Mouse (Mus musculus) liver, embryonic 16.5 days (tissue): ENCODE data around the gene Shisal1. TPM values are rescaled to one million over a fixed set of nuclear protein-coding genes. Genes with fewer than 3 reads are reported as not detected.

Source experiments
- ATAC-seq: fragments of 200-750 bp; cut with Nextera tagmentation; 2 replicates; pipeline ENCODE4 v1.8.0; 2017; ENCODE audit warnings: low read depth, mild to moderate bottlenecking, moderate number of reproducible peaks, moderate library complexity
- H3K27ac ChIP-seq: fragments of 300-500 bp; sonication (generic); 2 replicates; pipeline ENCODE4 v1.5.1; 2014; ENCODE audit warnings: mild to moderate bottlenecking, low read length
- H3K27me3 ChIP-seq: fragments of 300-500 bp; sonication (generic); 2 replicates; pipeline ENCODE4 v1.6.1; 2014; ENCODE audit warnings: low read depth, low read length, mixed read lengths; ENCODE audit not compliant: control insufficient read depth, insufficient read depth
- H3K36me3 ChIP-seq: fragments of 300-500 bp; sonication (generic); 2 replicates; pipeline ENCODE4 v1.6.1; 2014; ENCODE audit warnings: mild to moderate bottlenecking; ENCODE audit not compliant: control insufficient read depth, insufficient read depth
- H3K4me1 ChIP-seq: fragments of 300-500 bp; sonication (generic); 2 replicates; pipeline ENCODE4 v1.6.1; 2014; ENCODE audit warnings: low read depth, low read length, mixed read lengths; ENCODE audit not compliant: control insufficient read depth
- H3K4me2 ChIP-seq: fragments of 300-500 bp; sonication (generic); 2 replicates; pipeline ENCODE4 v1.6.1; 2014; ENCODE audit warnings: low read depth, low read length, mixed read lengths
- H3K4me3 ChIP-seq: fragments of 300-500 bp; sonication (generic); 2 replicates; pipeline ENCODE4 v1.5.1; 2014; ENCODE audit warnings: low read depth, mild to moderate bottlenecking, low read length
- H3K9ac ChIP-seq: fragments of 300-500 bp; sonication (generic); 2 replicates; pipeline ENCODE4 v1.6.1; 2014; ENCODE audit warnings: low read depth, low read length
- H3K9me3 ChIP-seq: fragments of 300-500 bp; sonication (generic); replicated peaks from 2 replicates; pipeline ENCODE4 v1.6.1; 2016; ENCODE audit warnings: low read length; ENCODE audit not compliant: control insufficient read depth
- WGBS: fragments of 180-500 bp; shearing (Covaris S2); extraction: QIAGEN DNeasy Blood & Tissue Kit; methylation state at CpG from one replicate; pipeline ENCODE4 v1.1.7; 2014; ENCODE audit not compliant: insufficient replicate concordance; 5-methylcytosine and 5-hydroxymethylcytosine counted together
- polyA plus RNA-seq: library from polyadenylated mRNA; unstranded; fragments of >200 nt; fragmentation: Nextera tagmentation; extraction: Ambion mirVana; gene quantifications from 2 replicates; pipeline ENCODE4 v1.2.1, GENCODE M21; 2015

Shisal1 gene
- polyA plus RNA-seq: 0.15 and 0.21 TPM in 2 replicates

DNA sequence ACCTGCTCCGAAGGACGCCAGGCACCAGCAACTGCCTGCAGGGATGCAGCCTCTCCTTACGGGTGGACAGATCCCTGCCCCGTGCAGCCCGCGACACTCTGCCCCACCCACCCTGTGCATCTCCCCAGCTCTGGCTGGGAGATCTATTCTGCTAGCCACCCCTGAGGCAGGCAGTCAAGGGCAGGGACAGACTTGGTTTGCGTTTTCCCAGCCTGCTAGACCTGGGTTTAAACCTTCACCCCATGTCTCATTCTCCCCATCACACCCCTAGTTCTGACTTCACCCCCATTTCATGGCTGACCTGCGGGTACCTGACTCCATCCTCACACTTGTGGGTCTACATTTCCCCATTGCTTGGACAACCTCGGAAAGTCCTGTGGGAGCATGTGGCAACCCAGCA is at the start of gene Shisal1:
TSS of gene Shisal1 (minus strand) at position 101 of the 400 bp plus-strand sequence.
- Histone ChIP-seq H3K36me3 (no peaks in the 10 kb centered on the region), H3K4me1 (no peaks in the 10 kb centered on the region), H3K27me3 (peaks cover 56% of the 10 kb centered on the region), H3K9ac (no peak within 1 kb of the TSS), H3K27ac (no peak within 1 kb of the TSS), H3K9me3 (no peaks in the 10 kb centered on the region), H3K4me2 (peak within 1 kb of the TSS; percentile 51), H3K4me3 (peak within 1 kb of the TSS; percentile 29; the same call in 1 of the 2 replicates)
- ATAC-seq: no peak
- WGBS: 13% methylated on average over 9 of the region's 9 CpGs

DNA sequence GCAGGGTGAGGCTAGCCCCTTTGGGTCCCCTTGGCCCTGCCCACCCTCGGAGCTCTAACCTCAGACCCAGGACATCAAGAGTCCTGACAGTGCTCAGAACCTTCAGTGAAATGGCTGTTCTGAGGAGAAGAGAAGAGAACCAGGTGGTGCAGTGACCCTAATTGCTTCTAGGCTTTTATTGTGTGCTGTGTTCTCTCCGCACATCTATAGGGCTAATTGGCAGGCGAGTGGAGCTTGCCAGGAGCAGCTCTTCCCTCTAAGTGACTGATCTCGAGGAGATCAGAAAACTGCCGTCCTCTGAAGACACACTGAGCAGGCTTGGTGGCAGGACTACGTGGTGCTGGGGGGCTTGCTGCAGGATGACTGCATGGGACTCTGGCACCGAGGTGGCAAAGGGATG is 43.6 kb upstream of the Shisal1 start:
- 47% methylated on average over 7 of the region's 7 CpGs for WGBS
- ATAC-seq: no peak
- Histone ChIP-seq H3K27ac (no peak overlapping the region), H3K4me1 (no peaks in the 10 kb centered on the region), H3K4me2 (no peak overlapping the region), H3K4me3 (no peak overlapping the region), H3K36me3 (no peaks in the 10 kb centered on the region), H3K9me3 (no peaks in the 10 kb centered on the region), H3K9ac (no peak overlapping the region), H3K27me3 (no peaks in the 10 kb centered on the region)

GRCm38 (mm10) chr15:84484255-84484654 is 37.4 kb upstream of the Shisal1 start:
- 56% methylated on average over 4 of the region's 4 CpGs for WGBS
- H3K4me1 ChIP-seq: no peaks in the 10 kb centered on the region; the same call in 1 of the 2 replicates

DNA sequence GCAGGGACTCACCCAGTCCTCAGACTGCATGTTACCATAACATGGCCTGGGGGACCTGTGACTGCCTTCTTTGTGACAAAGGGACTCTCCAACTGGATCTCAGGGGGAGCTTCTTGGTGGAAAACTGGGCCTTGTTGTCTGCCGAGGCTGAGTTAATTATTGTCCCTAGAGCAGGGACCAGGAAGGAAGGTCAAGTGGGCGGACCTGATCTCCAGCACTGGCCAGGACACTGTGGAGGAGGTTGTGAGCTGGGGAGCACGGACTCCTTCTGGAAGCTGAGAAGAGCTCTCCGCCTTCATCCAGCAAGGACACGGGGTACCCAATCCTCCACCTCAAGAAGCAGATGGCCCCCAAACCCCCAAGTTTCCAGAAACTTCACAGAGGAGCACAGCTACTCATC is 36.7 kb upstream of the Shisal1 start:
- peak; percentile 76 for ATAC-seq
- no peak overlapping the region for H3K9ac ChIP-seq
- 41% methylated on average over 5 of the region's 5 CpGs for WGBS
- H3K36me3 ChIP-seq: no peaks in the 10 kb centered on the region
- no peaks in the 10 kb centered on the region for H3K9me3 ChIP-seq
- no peak overlapping the region for H3K4me3 ChIP-seq
- H3K4me2 ChIP-seq: no peak overlapping the region
- H3K4me1 ChIP-seq: no peaks in the 10 kb centered on the region; the same call in 1 of the 2 replicates
- no peaks in the 10 kb centered on the region for H3K27me3 ChIP-seq
- H3K27ac ChIP-seq: 0 out of 2 replicates have a peak overlapping the region, but pooled peaks have one; percentile 2

More at GRCm38 (mm10) chr15:84484255-84484654, 37.4 kb upstream of the Shisal1 start:
- Histone ChIP-seq H3K27ac (no peak overlapping the region), H3K4me3 (no peak overlapping the region), H3K36me3 (no peaks in the 10 kb centered on the region), H3K4me2 (no peak overlapping the region), H3K9ac (no peak overlapping the region), H3K9me3 (no peaks in the 10 kb centered on the region), H3K27me3 (no peaks in the 10 kb centered on the region)
- no peak for ATAC-seq

- 62% methylated on average over 13 of the region's 13 CpGs for WGBS
- H3K4me3 ChIP-seq: no peak overlapping the region
- H3K27me3 ChIP-seq: no peaks in the 10 kb centered on the region
- H3K9me3 ChIP-seq: no peaks in the 10 kb centered on the region
- ATAC-seq: no peak
- no peak overlapping the region for H3K9ac ChIP-seq
- no peaks in the 10 kb centered on the region for H3K36me3 ChIP-seq
- H3K4me1 ChIP-seq: no peaks in the 10 kb centered on the region; the same call in 1 of the 2 replicates
- H3K27ac ChIP-seq: no peak overlapping the region
- no peak overlapping the region for H3K4me2 ChIP-seq
Observed at GRCm38 (mm10) chr15:84481259-84481877, 34.5 kb upstream of the Shisal1 start.

- Histone ChIP-seq H3K27ac (no peak overlapping the region), H3K9ac (no peak overlapping the region), H3K4me2 (no peak overlapping the region), H3K27me3 (no peaks in the 10 kb centered on the region), H3K4me1 (no peaks in the 10 kb centered on the region; the same call in 1 of the 2 replicates), H3K36me3 (no peaks in the 10 kb centered on the region), H3K4me3 (no peak overlapping the region), H3K9me3 (no peaks in the 10 kb centered on the region)
- WGBS: 39% methylated on average over 8 of the region's 8 CpGs
- no peak for ATAC-seq
Observed at GRCm38 (mm10) chr15:84469391-84469790, 22.5 kb upstream of the Shisal1 start.

DNA sequence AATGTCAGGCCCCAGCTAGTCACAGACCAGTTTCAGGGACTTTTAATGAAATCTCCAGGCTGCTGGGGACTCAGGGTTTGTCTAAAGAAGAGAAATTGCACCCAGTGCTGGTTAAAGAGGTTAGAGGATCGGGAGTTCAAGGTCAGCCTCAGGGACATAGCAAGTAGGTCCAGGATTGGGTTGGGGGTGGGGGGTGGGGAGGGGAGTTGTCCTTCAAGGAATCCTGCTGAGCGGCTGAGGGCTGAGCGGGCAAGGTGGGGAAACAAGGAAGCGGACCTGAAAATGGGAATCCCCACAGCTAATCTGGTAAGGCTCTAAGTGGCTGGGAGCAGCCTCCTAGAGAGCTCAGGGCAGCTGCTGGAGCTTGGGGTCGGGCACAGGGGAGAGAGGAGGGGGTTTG is 20.9 kb upstream of the Shisal1 start:
- 47% methylated on average over 5 of the region's 5 CpGs for WGBS
- ATAC-seq: no peak

DNA sequence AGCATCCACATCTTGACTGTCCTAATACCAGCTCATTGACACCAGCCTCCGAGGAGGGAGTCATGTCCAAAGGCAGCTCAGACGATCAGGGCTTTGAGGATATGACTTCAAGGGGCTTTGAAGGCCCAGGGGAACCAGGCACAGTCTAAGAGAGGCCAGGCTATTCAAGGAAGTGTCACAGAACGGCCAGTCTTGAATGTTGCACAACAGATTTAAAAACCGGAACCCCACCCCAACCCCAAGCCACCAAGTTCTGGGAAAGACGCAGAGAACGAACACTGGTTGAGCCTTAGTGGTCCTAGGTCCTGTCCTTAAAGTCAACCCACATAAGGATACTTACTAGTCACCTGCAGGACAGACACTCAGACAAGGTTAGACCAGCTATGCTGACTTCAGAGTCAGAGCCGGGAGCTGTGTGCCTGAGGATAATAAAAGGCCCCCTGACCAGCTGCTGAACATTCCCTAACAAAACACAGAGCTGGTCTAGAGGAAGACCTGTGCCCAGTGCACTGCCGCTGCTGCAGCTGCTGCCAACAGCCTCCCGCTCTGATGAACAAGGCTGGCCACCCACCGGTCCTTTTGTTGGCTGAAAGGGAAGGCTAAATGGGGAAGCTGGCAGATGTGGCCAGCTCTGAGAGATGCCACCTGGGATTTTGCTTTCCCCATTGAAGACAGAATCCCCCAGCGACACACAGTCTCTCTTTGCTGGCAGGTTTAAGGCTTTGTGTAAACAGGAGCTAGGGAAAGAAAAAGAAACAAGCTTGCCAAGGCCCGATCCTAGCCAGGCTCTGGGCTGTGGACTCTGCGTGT is 19.8 kb upstream of the Shisal1 start:
- no peak overlapping the region for H3K27ac ChIP-seq
- no peak for ATAC-seq

More for the DNA sequence above, 20.9 kb upstream of the Shisal1 start:
- Histone ChIP-seq H3K4me3 (no peak overlapping the region), H3K27ac (no peak overlapping the region), H3K27me3 (no peaks in the 10 kb centered on the region), H3K36me3 (no peaks in the 10 kb centered on the region), H3K4me2 (no peak overlapping the region), H3K9me3 (no peaks in the 10 kb centered on the region), H3K9ac (no peak overlapping the region), H3K4me1 (no peaks in the 10 kb centered on the region; the same call in 1 of the 2 replicates)

GRCm38 (mm10) chr15:84461429-84461828 is 14.5 kb upstream of the Shisal1 start:
- H3K4me2 ChIP-seq: no peak overlapping the region
- 43% methylated on average over 2 of the region's 2 CpGs for WGBS
- ATAC-seq: no peak

More for the DNA sequence above, 19.8 kb upstream of the Shisal1 start:
- Histone ChIP-seq H3K36me3 (no peaks in the 10 kb centered on the region), H3K4me2 (no peak overlapping the region), H3K27me3 (no peaks in the 10 kb centered on the region), H3K9me3 (no peaks in the 10 kb centered on the region), H3K4me1 (no peaks in the 10 kb centered on the region; the same call in 1 of the 2 replicates), H3K9ac (no peak overlapping the region), H3K4me3 (no peak overlapping the region)
- WGBS: 29% methylated on average over 13 of the region's 13 CpGs

More at GRCm38 (mm10) chr15:84461429-84461828, 14.5 kb upstream of the Shisal1 start:
- H3K36me3 ChIP-seq: no peaks in the 10 kb centered on the region
- no peak overlapping the region for H3K27ac ChIP-seq
- no peaks in the 10 kb centered on the region for H3K9me3 ChIP-seq
- no peak overlapping the region for H3K9ac ChIP-seq
- no peak overlapping the region for H3K4me3 ChIP-seq
- H3K4me1 ChIP-seq: no peaks in the 10 kb centered on the region
- H3K27me3 ChIP-seq: no peaks in the 10 kb centered on the region
